ENCODE assay signal across 9 mouse cellular contexts in genomic region chr7:24906551-24906950, GRCm38 (mm10). TPM values are rescaled to one million over a fixed set of nuclear protein-coding genes. Genes with fewer than 3 reads are reported as not detected.
DNase-seq lines count a peak whose midpoint lies in the region; ATAC-seq and TF ChIP-seq lines count a peak whose summit lies in the region.
"Had no signal": no experiment of that assay in that cellular context is flagged by ENCODE, and none has a peak within 500 bp of the region (broad histone marks: within the 10 kb centered on the region; RNA-seq: fewer than 3 reads in every experiment).

No protein-coding gene starts in this region.

- H3K9me3 ChIP-seq in kidney, embryonic 16.5 days (ENCODE audit: low read length) = no peaks in the 10 kb centered on the region
- H3K9me3 ChIP-seq in ES-E14 (ENCODE audit: control insufficient read depth, insufficient read depth, low read depth, low read length) = no peaks in the 10 kb centered on the region
- H3K9me3 ChIP-seq in liver, embryonic 15.5 days (replicated peaks) = no peaks in the 10 kb centered on the region

- WGBS in kidney, embryonic 16.5 days = 21% methylated on average over 6 of the region's 6 CpGs
- 14% methylated on average over 6 of the region's 6 CpGs for WGBS in liver, embryonic 15.5 days (ENCODE audit: insufficient replicate concordance)

- peaks cover 35% of the 10 kb centered on the region for H3K4me1 ChIP-seq in kidney, embryonic 16.5 days (ENCODE audit: insufficient read depth, low read length)
- H3K4me1 ChIP-seq in ES-E14 (ENCODE audit: control insufficient read depth in 2 of 2, insufficient read depth in 2 of 2, low read length in 2 of 2, poor library complexity in 1 of 2) = peaks cover 1 to 23% of the 10 kb centered on the region in 2 experiments
- peaks cover 59% of the 10 kb centered on the region for H3K4me1 ChIP-seq in liver, embryonic 15.5 days (replicated peaks)

- no peak for DNase-seq in kidney, postnatal 25 days
- DNase-seq in ES-E14 (ENCODE audit: low read depth, low spot score) = no peak
- DNase-seq in brain, adult 2 months (ENCODE audit: low read depth, low spot score) = peak; percentile 37
- DNase-seq in left cerebral cortex, adult 8-10 months (ENCODE audit: low spot score in 2 of 2) = no peak
- DNase-seq in adipocyte (ENCODE audit: low spot score) = no peak
- DNase-seq: cerebellum, postnatal 25 days had no signal

- no peaks in the 10 kb centered on the region for H3K27me3 ChIP-seq in kidney, embryonic 16.5 days (ENCODE audit: insufficient read depth, low read length)
- no peaks in the 10 kb centered on the region for H3K27me3 ChIP-seq in liver, embryonic 15.5 days

- no peak for ATAC-seq in kidney, embryonic 16.5 days (ENCODE audit: low FRiP score, low TSS enrichment)
- ATAC-seq in liver, embryonic 15.5 days (ENCODE audit: insufficient read depth) = no peak

- no peak overlapping the region for H3K27ac ChIP-seq in kidney, embryonic 16.5 days (ENCODE audit: low read length)
- peak overlapping the region; percentile 45 for H3K27ac ChIP-seq in ES-E14 (ENCODE audit: insufficient read depth, low read depth, low read length, poor library complexity, severe bottlenecking)
- no peak overlapping the region; the same call in 1 of the 2 replicates for H3K27ac ChIP-seq in liver, embryonic 15.5 days (replicated peaks)

- H3K9ac ChIP-seq in kidney, embryonic 16.5 days (replicated peaks; ENCODE audit: low read length) = peak overlapping the region; percentile 13; the same call in 1 of the 2 replicates
- no peak overlapping the region for H3K9ac ChIP-seq in ES-E14 (ENCODE audit: insufficient read depth, low read depth, low read length, poor library complexity, severe bottlenecking)
- no peak overlapping the region for H3K9ac ChIP-seq in liver, embryonic 15.5 days

- in situ Hi-C loops in ES-E14 (cut with MboI; ENCODE audit: low sequenced_read_pairs in 2 of 2, unreplicated experiment in 2 of 2) = no loop called here

- no peak overlapping the region for H3K4me2 ChIP-seq in kidney, embryonic 16.5 days (replicated peaks; ENCODE audit: low read depth, low read length)
- H3K4me2 ChIP-seq in liver, embryonic 15.5 days = peak overlapping the region; percentile 93

- no peak overlapping the region for H3K4me3 ChIP-seq in kidney, embryonic 16.5 days (ENCODE audit: low read length)
- H3K4me3 ChIP-seq in ES-E14 (ENCODE audit: insufficient read depth in 1 of 2, low read depth in 1 of 2, low read length in 2 of 2, poor library complexity in 1 of 2, severe bottlenecking in 1 of 2) = peak overlapping the region in 1 of 2 experiments; percentile 29; a peak in 1 of 4 replicates
- H3K4me3 ChIP-seq in liver, embryonic 15.5 days (replicated peaks) = no peak overlapping the region

- H3K36me3 ChIP-seq in kidney, embryonic 16.5 days (ENCODE audit: insufficient read depth, low read length) = peaks cover 15% of the 10 kb centered on the region; the same call in 1 of the 2 replicates
- peaks cover 19% of the 10 kb centered on the region; the same call in 1 of the 2 replicates for H3K36me3 ChIP-seq in ES-E14 (ENCODE audit: control insufficient read depth, insufficient read depth, low read length, poor library complexity, severe bottlenecking)
- H3K36me3 ChIP-seq in liver, embryonic 15.5 days (replicated peaks) = peaks cover 31% of the 10 kb centered on the region

TF ChIP-seq in ES-E14, 5 proteins besides CTCF, POLR2A, EP300 and RAD21:
- TF ChIP-seq CHD2 (IDR thresholded peaks at IDR 0.05; ENCODE audit: low read depth, low read length) (no peak), HCFC1 (IDR thresholded peaks at IDR 0.05; ENCODE audit: borderline replicate concordance, insufficient read depth, low read length) (no peak), ZNF384 (IDR thresholded peaks at IDR 0.05; ENCODE audit: low read depth, low read length) (no peak), MAFK (IDR thresholded peaks at IDR 0.05; ENCODE audit: insufficient read depth, low read depth, low read length) (no peak), ZC3H11A (IDR thresholded peaks at IDR 0.05; ENCODE audit: borderline replicate concordance, low read depth, low read length) (no peak)
TF ChIP-seq in ES-E14: peak in this region for 0.

RNA-seq across cellular contexts. Expression of gene Arhgef1, which starts 3.8 kb away (rescaled TPM):
- polyA plus RNA-seq in kidney, embryonic 16.5 days (2015; fragmentation: Nextera tagmentation; extraction: Ambion mirVana) = 94.7 and 105 TPM in 2 replicates
- 32.1 and 40.0 TPM in 2 replicates for total RNA-seq in ES-E14 (2012; rRNA removed)
- polyA plus RNA-seq in liver, embryonic 15.5 days (2015; fragmentation: Nextera tagmentation; extraction: Ambion mirVana) = 41.7 and 46.4 TPM in 2 replicates
- 10 to 100 TPM; 56.3 to 90.8 (median 74.6) TPM for total RNA-seq in left cerebral cortex, adult 8-10 months (2022)

RNA-seq across cellular contexts. Expression of gene Cd79a, which starts 9.4 kb away (rescaled TPM):
- 1.8 and 2.0 TPM in 2 replicates for polyA plus RNA-seq in kidney, embryonic 16.5 days (2015; fragmentation: Nextera tagmentation; extraction: Ambion mirVana)
- total RNA-seq in ES-E14 (2012; rRNA removed) = 1.3 and 1.5 TPM in 2 replicates
- 6.0 and 7.2 TPM in 2 replicates for polyA plus RNA-seq in liver, embryonic 15.5 days (2015; fragmentation: Nextera tagmentation; extraction: Ambion mirVana)
- total RNA-seq in left cerebral cortex, adult 8-10 months (2022) = under 1 TPM; 0.33 to 0.74 (median 0.53) TPM

RNA-seq across cellular contexts. Expression of gene Rps19, which starts 22.4 kb away (rescaled TPM):
- 2,217 and 2,364 TPM in 2 replicates for polyA plus RNA-seq in kidney, embryonic 16.5 days (2015; fragmentation: Nextera tagmentation; extraction: Ambion mirVana)
- 2,686 and 2,786 TPM in 2 replicates for total RNA-seq in ES-E14 (2012; rRNA removed)
- 1,016 and 1,167 TPM in 2 replicates for polyA plus RNA-seq in liver, embryonic 15.5 days (2015; fragmentation: Nextera tagmentation; extraction: Ambion mirVana)
- 100 to 1,000 TPM; 577 to 601 (median 592) TPM for total RNA-seq in left cerebral cortex, adult 8-10 months (2022)

RNA-seq across cellular contexts. Expression of gene Dmrtc2, which starts 36.7 kb away (rescaled TPM):
- polyA plus RNA-seq in kidney, embryonic 16.5 days (2015; fragmentation: Nextera tagmentation; extraction: Ambion mirVana) = not detected in 2 replicates
- 0.53 and 0.54 TPM in 2 replicates for total RNA-seq in ES-E14 (2012; rRNA removed)
- polyA plus RNA-seq in liver, embryonic 15.5 days (2015; fragmentation: Nextera tagmentation; extraction: Ambion mirVana) = not detected in 2 replicates
- not detected for total RNA-seq in left cerebral cortex, adult 8-10 months (2022)
- total RNA-seq: gastrocnemius, adult 18-20 months had no signal

RNA-seq across cellular contexts. Expression of gene Lypd4, which starts 36.8 kb away (rescaled TPM):
- polyA plus RNA-seq in kidney, embryonic 16.5 days (2015; fragmentation: Nextera tagmentation; extraction: Ambion mirVana) = not detected in 2 replicates
- total RNA-seq in ES-E14 (2012; rRNA removed) = 0.18 TPM in 1 of 2 replicates, not detected in the other
- polyA plus RNA-seq in liver, embryonic 15.5 days (2015; fragmentation: Nextera tagmentation; extraction: Ambion mirVana) = not detected in 2 replicates
- total RNA-seq in left cerebral cortex, adult 8-10 months (2022) = not detected
- total RNA-seq: gastrocnemius, adult 18-20 months had no signal
